Mouse (Mus musculus) ES-E14 (cell line): ENCODE measurements around the gene Katnal1. TPM values are rescaled to one million over a fixed set of nuclear protein-coding genes. Genes with fewer than 3 reads are reported as not detected.

Source experiments
- DNase-seq: peaks from one replicate; pipeline ENCODE4 v3.0.0-alpha.2; 2013; ENCODE audit warnings: low read depth, low spot score
- H3K27ac ChIP-seq: 2 replicates; pipeline ENCODE4 v1.5.1; 2012; ENCODE audit warnings: low read depth, mild to moderate bottlenecking, low read length, moderate library complexity, mixed read lengths; ENCODE audit not compliant: poor library complexity, insufficient read depth, severe bottlenecking
- H3K36me3 ChIP-seq: 2 replicates; pipeline ENCODE4 v1.6.1; 2012; ENCODE audit warnings: mild to moderate bottlenecking, low read length, moderate library complexity, mixed read lengths; ENCODE audit not compliant: control insufficient read depth, poor library complexity, insufficient read depth, severe bottlenecking
- H3K4me1 ChIP-seq, 2 experiments: fragments of 150-350 bp in 1 of 2; sonication (generic) in 1 of 2; 2 replicates each; pipeline ENCODE4 v1.6.1; 2012; ENCODE audit warnings: low read length in 2 of 2, mild to moderate bottlenecking in 1 of 2, mixed read lengths in 1 of 2; ENCODE audit not compliant: control insufficient read depth in 2 of 2, insufficient read depth in 2 of 2, poor library complexity in 1 of 2
- H3K4me3 ChIP-seq, 2 experiments: fragments of 150-350 bp in 1 of 2; sonication (generic) in 1 of 2; 2 replicates each; pipeline ENCODE4 v1.5.1; 2012; ENCODE audit warnings: low read length in 2 of 2, low read depth in 1 of 2, mild to moderate bottlenecking in 1 of 2, mixed read lengths in 1 of 2; ENCODE audit not compliant: insufficient read depth in 1 of 2, poor library complexity in 1 of 2, severe bottlenecking in 1 of 2
- H3K9ac ChIP-seq: 2 replicates; pipeline ENCODE4 v1.6.1; 2012; ENCODE audit warnings: low read depth, mild to moderate bottlenecking, low read length, mixed read lengths; ENCODE audit not compliant: poor library complexity, insufficient read depth, severe bottlenecking
- H3K9me3 ChIP-seq: fragments of 150-350 bp; sonication (generic); 2 replicates; pipeline ENCODE4 v1.6.1; 2012; ENCODE audit warnings: low read depth, mild to moderate bottlenecking, low read length; ENCODE audit not compliant: control insufficient read depth, insufficient read depth
- CHD2 ChIP-seq: IDR thresholded peaks from 2 replicates; pipeline ENCODE4 v1.6.1; 2014; ENCODE audit warnings: mild to moderate bottlenecking, low read depth, low read length, inconsistent platforms
- HCFC1 ChIP-seq: IDR thresholded peaks from 2 replicates; pipeline ENCODE4 v1.6.1; 2012; ENCODE audit warnings: low read length, inconsistent platforms, borderline replicate concordance; ENCODE audit not compliant: insufficient read depth
- MAFK ChIP-seq: IDR thresholded peaks from 2 replicates; pipeline ENCODE4 v1.6.1; 2014; ENCODE audit warnings: mild to moderate bottlenecking, low read depth, low read length, inconsistent platforms; ENCODE audit not compliant: insufficient read depth
- ZC3H11A ChIP-seq: IDR thresholded peaks from 2 replicates; pipeline ENCODE4 v1.6.1; 2012; ENCODE audit warnings: low read depth, mild to moderate bottlenecking, inconsistent platforms, low read length, borderline replicate concordance
- ZNF384 ChIP-seq: IDR thresholded peaks from 2 replicates; pipeline ENCODE4 v1.6.1; 2012; ENCODE audit warnings: low read depth, low read length, inconsistent platforms
- in situ Hi-C, 2 experiments: fragments of 600-800 bp; cut with MboI; formaldehyde crosslinking; loops; one replicate each; pipeline ENCODE4 v1.15.1; 2025; ENCODE audit warnings: low sequenced_read_pairs in 2 of 2, inconsistent platforms in 1 of 2; ENCODE audit not compliant: unreplicated experiment in 2 of 2
- total RNA-seq: library from RNA; depleted of rRNA; stranded (reverse); fragments of 300-350 nt; gene quantifications from 2 replicates; pipeline ENCODE4 v1.2.3, GENCODE M21; 2012

Gene Katnal1
- total RNA-seq, 1 experiment: 5.8 TPM

GRCm38 (mm10) chr5:148922773-148923172 lies 6.3 kb downstream of the Katnal1 start:
- no peak for TF ChIP-seq CHD2
- H3K36me3 ChIP-seq: no peaks in the 10 kb centered on the region
- H3K4me3 ChIP-seq: no peak overlapping the region
- no peak overlapping the region for H3K9ac ChIP-seq
- DNase-seq: no peak
- H3K9me3 ChIP-seq: no peaks in the 10 kb centered on the region
- in situ Hi-C loops: no loop called here
- no peak overlapping the region for H3K27ac ChIP-seq
- no peaks in the 10 kb centered on the region; a peak in 1 of 4 replicates for H3K4me1 ChIP-seq

DNA sequence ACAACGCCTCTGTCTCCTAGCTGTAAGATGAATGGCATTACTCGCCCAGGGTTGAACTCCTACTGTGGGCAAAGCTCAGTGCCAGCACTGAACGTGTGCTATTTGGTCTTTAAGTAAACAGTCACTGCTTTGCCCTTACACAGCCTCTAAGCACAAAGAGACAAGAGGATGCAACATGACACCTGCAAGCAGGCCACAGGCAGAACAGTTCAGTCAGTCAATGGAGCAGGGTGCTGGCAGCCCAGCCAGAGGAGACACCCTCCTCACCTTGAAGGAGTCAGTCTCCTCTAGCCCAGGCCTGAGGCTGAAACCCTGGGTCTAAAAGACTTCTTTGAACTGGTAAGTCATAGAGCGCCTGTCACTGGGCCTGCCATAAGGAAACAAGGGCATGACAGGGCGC lies 11.1 kb downstream of the Katnal1 start:
- Histone ChIP-seq H3K4me1 (no peaks in the 10 kb centered on the region), H3K9me3 (no peaks in the 10 kb centered on the region), H3K4me3 (no peak overlapping the region), H3K27ac (no peak overlapping the region), H3K9ac (no peak overlapping the region), H3K36me3 (no peaks in the 10 kb centered on the region)
- in situ Hi-C loops: no loop called here
- TF ChIP-seq CHD2: no peak
- TF ChIP-seq ZC3H11A: no peak
- no peak for TF ChIP-seq MAFK
- TF ChIP-seq ZNF384: no peak
- TF ChIP-seq HCFC1: no peak
- no peak for DNase-seq

DNA sequence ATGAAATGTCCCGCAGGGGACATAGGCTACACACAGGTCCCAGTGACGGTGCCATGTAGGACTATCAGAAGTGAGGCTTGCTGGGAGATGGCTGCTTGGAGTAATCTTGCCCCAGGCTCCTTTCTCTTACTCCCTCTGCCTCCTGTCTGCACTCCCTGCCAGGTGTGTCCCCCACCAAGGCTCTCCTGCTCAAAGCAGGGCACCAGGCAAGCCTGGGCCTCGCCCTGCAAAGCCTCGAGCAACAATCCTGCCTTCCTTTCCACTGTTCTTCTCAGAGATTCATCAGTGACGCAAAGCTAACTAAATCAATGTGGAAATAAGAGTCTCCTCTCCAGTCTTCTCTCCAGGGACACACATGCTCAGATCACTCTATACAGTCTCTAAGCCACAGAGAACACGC lies 12.3 kb downstream of the Katnal1 start:
- TF ChIP-seq HCFC1 (no peak), CHD2 (no peak), MAFK (no peak), ZNF384 (no peak), ZC3H11A (no peak)
- in situ Hi-C loops: no loop called here

DNA sequence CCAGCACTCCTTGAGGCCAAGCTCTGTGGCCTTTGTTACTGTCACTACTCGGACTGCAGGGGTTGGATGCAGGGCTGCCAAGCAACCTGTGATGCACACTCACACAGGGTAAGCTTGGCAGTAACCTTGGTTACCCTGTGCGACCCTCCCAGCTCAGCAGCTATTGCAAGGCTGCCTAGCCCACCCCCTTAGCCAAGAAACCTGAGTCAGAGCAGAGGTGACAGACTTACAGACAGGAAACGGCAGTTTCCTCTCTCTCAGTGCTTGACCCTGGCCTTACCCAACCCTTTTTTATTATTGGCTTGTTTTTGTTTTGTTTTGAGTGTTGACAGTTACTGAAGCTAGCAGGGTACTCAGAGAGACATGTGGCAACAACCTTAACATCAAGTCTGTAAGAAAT lies 16.9 kb downstream of the Katnal1 start:
- TF ChIP-seq HCFC1: no peak
- no peak for TF ChIP-seq ZNF384
- no peak for TF ChIP-seq CHD2
- no peak for TF ChIP-seq MAFK
- TF ChIP-seq ZC3H11A: no peak
- DNase-seq: no peak
- H3K4me3 ChIP-seq: no peak overlapping the region
- no peak overlapping the region for H3K27ac ChIP-seq
- no peaks in the 10 kb centered on the region; the same call in 1 of the 2 replicates for H3K36me3 ChIP-seq
- no peak overlapping the region for H3K9ac ChIP-seq
- in situ Hi-C loops: no loop called here
- no peaks in the 10 kb centered on the region for H3K9me3 ChIP-seq
- H3K4me1 ChIP-seq: peaks cover 0 to 9% of the 10 kb centered on the region in 2 experiments; a peak in 2 of 4 replicates

More for the DNA sequence above, 12.3 kb downstream of the Katnal1 start:
- H3K4me1 ChIP-seq: no peaks in the 10 kb centered on the region
- no peaks in the 10 kb centered on the region for H3K36me3 ChIP-seq
- no peak for DNase-seq
- no peak overlapping the region for H3K4me3 ChIP-seq
- no peak overlapping the region for H3K27ac ChIP-seq
- no peaks in the 10 kb centered on the region for H3K9me3 ChIP-seq
- no peak overlapping the region for H3K9ac ChIP-seq

- H3K27ac ChIP-seq: no peak overlapping the region
- DNase-seq: no peak
- H3K4me3 ChIP-seq: no peak overlapping the region
- H3K9me3 ChIP-seq: no peaks in the 10 kb centered on the region
- peaks cover 0 to 10% of the 10 kb centered on the region in 2 experiments; a peak in 2 of 4 replicates for H3K4me1 ChIP-seq
- no peak overlapping the region for H3K9ac ChIP-seq
- in situ Hi-C loops: no loop called here
- TF ChIP-seq MAFK (no peak), ZC3H11A (no peak), CHD2 (no peak), HCFC1 (no peak), ZNF384 (no peak)
- no peaks in the 10 kb centered on the region; the same call in 1 of the 2 replicates for H3K36me3 ChIP-seq
Measured at GRCm38 (mm10) chr5:148910066-148910465, 19.1 kb downstream of the Katnal1 start.
